Mouse (Mus musculus) kidney, postnatal 36 days (tissue): Measurements from ENCODE around the gene Mgea5.

Experiments used
- DNase-seq, 2 experiments: peaks; one replicate each; pipeline ENCODE4 v3.0.0; 2021 to 2022; ENCODE audit warnings: mixed read lengths in 2 of 2

The Mgea5 gene

GRCm38 (mm10) chr19:45747028-45747867 lies 36.4 kb downstream of the Mgea5 start:
- DNase-seq = peak; percentile 86 to 94

GRCm38 (mm10) chr19:45746153-45747020 lies 37.2 kb downstream of the Mgea5 start:
- peak; percentile 80 to 93 for DNase-seq

GRCm38 (mm10) chr19:45745344-45746152 lies 38.1 kb downstream of the Mgea5 start:
- DNase-seq = no peak

- DNase-seq = no peak
Observed at GRCm38 (mm10) chr19:45743619-45744018, 40.0 kb downstream of the Mgea5 start.

GRCm38 (mm10) chr19:45742984-45743575 lies 40.6 kb downstream of the Mgea5 start:
- DNase-seq = no peak

- peak in 1 of 2 experiments; percentile 17 for DNase-seq
Observed at GRCm38 (mm10) chr19:45742218-45742983, 41.2 kb downstream of the Mgea5 start, which contains the start of gene Fgf8. Fgf8 (minus strand) TSS chr19:45742915.

GRCm38 (mm10) chr19:45741431-45742217 lies 42.0 kb downstream of the Mgea5 start:
- DNase-seq = no peak

- no peak for DNase-seq
Observed at GRCm38 (mm10) chr19:45740817-45741216, 42.8 kb downstream of the Mgea5 start.

- no peak for DNase-seq
Observed at GRCm38 (mm10) chr19:45740233-45740632, 43.4 kb downstream of the Mgea5 start.

- DNase-seq = no peak
Observed at GRCm38 (mm10) chr19:45738521-45738920, 45.1 kb downstream of the Mgea5 start.

- no peak for DNase-seq
Observed at GRCm38 (mm10) chr19:45737846-45738484, 45.7 kb downstream of the Mgea5 start.

GRCm38 (mm10) chr19:45737208-45737845 lies 46.3 kb downstream of the Mgea5 start:
- no peak for DNase-seq

- DNase-seq = peak; percentile 42 to 71
Observed at GRCm38 (mm10) chr19:45736855-45737207, 46.8 kb downstream of the Mgea5 start.

GRCm38 (mm10) chr19:45736241-45736640 lies 47.4 kb downstream of the Mgea5 start:
- DNase-seq = no peak

GRCm38 (mm10) chr19:45734762-45735161 lies 48.9 kb downstream of the Mgea5 start:
- DNase-seq = peak in 1 of 2 experiments; percentile 16

- no peak for DNase-seq
Observed at GRCm38 (mm10) chr19:45734191-45734590, 49.4 kb downstream of the Mgea5 start.

GRCm38 (mm10) chr19:45733564-45733963 lies 50.1 kb downstream of the Mgea5 start:
- DNase-seq = no peak

GRCm38 (mm10) chr19:45731658-45732057 lies 52.0 kb downstream of the Mgea5 start:
- DNase-seq = no peak

GRCm38 (mm10) chr19:45730042-45730441 lies 53.6 kb downstream of the Mgea5 start:
- DNase-seq = no peak

- DNase-seq = no peak
Observed at GRCm38 (mm10) chr19:45727231-45727630, 56.4 kb downstream of the Mgea5 start.
